Mouse (Mus musculus) kidney, postnatal 36 days (tissue): ENCODE measurements at regions not wholly inside any gene's neighbourhood (a gene's known extent, or its start where the extent isn't known, plus 50 kb on each side); places are given as distances from the start of the nearest gene placed in this dataset.
"Not testable (repeated sequence)": the region's sequence is repeated elsewhere in the genome, so short reads cannot be mapped to it uniquely, and the experiment has no call there.

ENCODE experiments used
- DNase-seq, 2 experiments: peaks; one replicate each; pipeline ENCODE4 v3.0.0; 2021 to 2022; ENCODE audit warnings: mixed read lengths in 2 of 2

- DNase-seq, result peak in 1 of 2 experiments; percentile 27
Observed at GRCm38 (mm10) chr6:112564119-112564518, 74.4 kb upstream of the Oxtr start.

- not testable (repeated sequence) for DNase-seq
Observed at GRCm38 (mm10) chr6:112563659-112564058, 73.9 kb upstream of the Oxtr start.

DNA sequence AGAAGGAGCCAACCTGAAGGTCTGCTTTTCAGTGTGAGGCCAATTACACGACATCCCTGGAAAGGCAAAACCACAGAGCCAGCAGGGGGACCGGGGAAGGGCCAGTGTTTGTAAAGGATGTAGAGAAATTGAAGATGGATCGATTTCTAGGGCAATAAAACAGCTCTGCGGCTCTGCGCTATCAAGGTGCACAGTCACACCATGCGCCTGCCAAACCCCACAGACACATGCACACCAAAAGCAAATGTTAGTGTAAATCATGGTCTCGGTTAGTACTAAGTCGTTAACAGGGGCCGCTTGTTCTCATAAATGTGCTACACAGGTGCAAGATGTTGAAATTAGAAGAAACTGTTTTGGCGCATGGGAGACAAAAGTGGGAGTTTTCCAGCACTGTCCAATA, 72.3 kb upstream of the Oxtr start:
- no peak for DNase-seq

GRCm38 (mm10) chr6:112561568-112561967, 71.8 kb upstream of the Oxtr start:
- no peak for DNase-seq

- DNase-seq, result no peak
Observed at GRCm38 (mm10) chr6:112559549-112559948, 69.8 kb upstream of the Oxtr start.

DNA sequence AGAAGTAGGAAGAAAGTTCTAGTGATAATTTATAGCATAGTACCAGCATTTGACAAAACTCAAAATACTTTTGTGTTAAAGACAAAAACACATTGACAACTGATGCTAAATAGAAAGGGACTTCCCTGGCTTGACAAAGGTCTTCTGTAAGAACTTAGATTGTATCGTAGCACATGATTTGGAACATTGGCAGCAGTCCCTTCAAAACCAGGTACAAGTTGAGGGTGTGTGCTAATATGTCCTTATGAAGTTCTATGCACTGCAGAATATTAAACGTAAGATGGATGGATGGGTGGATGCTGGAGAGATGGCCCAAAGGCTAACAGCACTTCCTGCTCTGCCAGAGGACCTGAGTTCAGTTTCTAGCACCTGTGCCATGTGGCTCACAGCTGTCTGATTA, 67.8 kb upstream of the Oxtr start:
- no peak for DNase-seq

- no peak for DNase-seq
Observed at GRCm38 (mm10) chr6:112556401-112557165, 66.8 kb upstream of the Oxtr start.

DNA sequence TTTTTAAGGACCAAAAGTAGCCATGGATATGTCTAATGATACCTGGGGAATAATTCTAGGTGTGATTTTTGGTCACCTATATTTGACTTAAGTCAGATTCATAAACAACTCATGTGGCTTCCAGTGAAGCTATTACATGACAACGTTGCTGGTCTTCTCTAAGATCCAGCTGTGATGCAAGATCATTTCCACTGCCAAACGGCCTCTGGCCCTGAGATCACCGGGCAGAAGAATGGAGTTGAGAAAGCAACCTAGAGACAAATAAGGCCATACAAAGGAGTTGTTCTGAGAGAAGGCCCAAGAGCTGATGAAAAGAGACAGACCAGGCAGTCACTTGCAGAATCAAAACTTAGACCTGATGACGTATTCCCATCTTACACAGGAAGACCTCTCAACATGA, 64.3 kb upstream of the Oxtr start:
- DNase-seq, result peak; percentile 25 to 46

- peak in 1 of 2 experiments; percentile 12 for DNase-seq
Observed at GRCm38 (mm10) chr6:112553231-112553920, 63.6 kb upstream of the Oxtr start.

GRCm38 (mm10) chr6:112552560-112552959, 62.8 kb upstream of the Oxtr start:
- DNase-seq, result no peak

DNA sequence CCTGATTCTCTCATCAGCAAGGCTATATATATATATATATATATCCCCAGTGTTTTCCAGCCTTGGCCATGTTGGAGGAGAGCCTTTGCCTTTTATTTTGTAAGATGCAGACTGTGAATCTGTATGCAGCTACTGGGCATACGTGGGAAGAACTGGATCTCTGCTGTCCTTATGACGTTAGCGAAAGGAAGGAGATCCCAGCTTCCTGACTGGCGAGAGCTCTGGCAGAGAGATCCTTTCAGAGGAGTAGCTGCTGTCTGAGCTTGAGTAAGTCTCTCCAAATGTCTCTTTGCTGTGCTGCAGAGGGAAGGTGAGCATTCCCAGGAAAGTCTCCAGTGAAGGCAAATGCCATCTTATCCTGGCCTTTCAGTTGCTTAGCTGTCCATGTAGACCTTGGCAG, 61.6 kb upstream of the Oxtr start:
- DNase-seq, result no peak

DNA sequence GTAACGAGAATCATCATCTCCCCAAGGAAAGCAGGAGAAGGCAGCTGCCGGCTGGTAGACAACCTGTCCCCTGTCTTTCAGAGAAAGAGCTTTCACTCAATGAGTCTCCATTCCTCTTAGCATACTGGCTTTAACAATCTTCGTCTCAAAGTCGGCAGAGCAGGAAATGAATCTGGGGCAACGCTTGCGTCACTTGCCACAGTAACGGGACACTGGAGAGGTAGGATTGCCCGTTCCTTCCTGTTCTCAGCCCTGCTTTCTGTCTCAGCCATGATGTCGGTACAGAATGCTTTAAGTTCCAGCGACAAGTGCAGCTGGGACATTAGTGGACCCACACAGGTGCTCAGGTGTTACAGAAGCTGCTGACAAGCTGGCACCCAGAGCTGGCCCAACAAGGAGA, 57.5 kb upstream of the Oxtr start:
- no peak for DNase-seq

- DNase-seq, result no peak
Observed at GRCm38 (mm10) chr6:112546033-112546432, 56.3 kb upstream of the Oxtr start.

GRCm38 (mm10) chr6:112544315-112544714, 54.6 kb upstream of the Oxtr start:
- DNase-seq, result no peak

GRCm38 (mm10) chr6:112542692-112543091, 52.9 kb upstream of the Oxtr start:
- no peak for DNase-seq
